In genomic region chr1:154178541-154179155, GRCm38 (mm10) we compare ENCODE assay signal across 18 mouse cellular contexts. TPM values are rescaled to one million over a fixed set of nuclear protein-coding genes. Genes with fewer than 3 reads are reported as not detected.
"Had no signal": no experiment of that assay in that cellular context is flagged by ENCODE, and none has a peak within 500 bp of the region (broad histone marks: within the 10 kb centered on the region; RNA-seq: fewer than 3 reads in every experiment).

No protein-coding gene starts in this region.

- ATAC-seq: liver, postnatal 0 days had no signal

- H3K27ac ChIP-seq: layer of hippocampus, adult 2 months; limb, embryonic 15.5 days; liver, embryonic 13.5 days; lung, embryonic 15.5 days; neural tube, embryonic 12.5 days had no signal

- DNase-seq: kidney, adult 18-20 months; kidney, postnatal 10 days; kidney, postnatal 4 days; liver, embryonic 13.5 days; liver, postnatal 0 days; lung, postnatal 36 days; midbrain, embryonic 14.5 days; retina, postnatal 1 day; right cerebral cortex, postnatal 4 days; spleen, adult 18-20 months; thymus, postnatal 36 days had no signal

- H3K36me3 ChIP-seq: limb, embryonic 15.5 days; liver, embryonic 13.5 days; lung, embryonic 15.5 days; neural tube, embryonic 12.5 days had no signal

- H3K4me2 ChIP-seq: limb, embryonic 15.5 days; liver, embryonic 13.5 days; lung, embryonic 15.5 days; neural tube, embryonic 12.5 days had no signal

- H3K4me1 ChIP-seq: limb, embryonic 15.5 days; liver, embryonic 13.5 days; neural tube, embryonic 12.5 days had no signal

- H3K9ac ChIP-seq: limb, embryonic 15.5 days; liver, embryonic 13.5 days; liver, postnatal 0 days; lung, embryonic 15.5 days; neural tube, embryonic 12.5 days had no signal

- H3K9me3 ChIP-seq: limb, embryonic 15.5 days; liver, embryonic 13.5 days; lung, embryonic 15.5 days; neural tube, embryonic 12.5 days had no signal

- H3K4me3 ChIP-seq: layer of hippocampus, adult 2 months; limb, embryonic 15.5 days; liver, embryonic 13.5 days; lung, embryonic 15.5 days; neural tube, embryonic 12.5 days had no signal

- H3K27me3 ChIP-seq: limb, embryonic 15.5 days; liver, embryonic 13.5 days; lung, embryonic 15.5 days; neural tube, embryonic 12.5 days had no signal

RNA-seq across cellular contexts. Expression of gene Zfp648, which starts 22.3 kb away (rescaled TPM):
- total RNA-seq: monocyte, adult 5-6 weeks; neutrophil, adult 5-6 weeks had no signal
- polyA plus RNA-seq: liver, embryonic 13.5 days; liver, postnatal 0 days; stomach, embryonic 14.5 days had no signal
